Mouse (Mus musculus) left cerebral cortex, postnatal 14 days (tissue): ENCODE measurements around the gene Vmn2r20. TPM values are rescaled to one million over a fixed set of nuclear protein-coding genes. Genes with fewer than 3 reads are reported as not detected.
"Not testable (repeated sequence)": the region's sequence is repeated elsewhere in the genome, so short reads cannot be mapped to it uniquely, and the experiment has no call there.

ENCODE experiments used
- DNase-seq, 2 experiments: peaks; one replicate each; pipeline ENCODE4 v3.0.0; 2021 to 2022; ENCODE audit warnings: low spot score in 2 of 2, mixed read lengths in 1 of 2
- intact Hi-C: fragments of 180-260 bp; cut with DNase I; formaldehyde crosslinking; loops from one replicate; pipeline ENCODE4 v1.15.1; 2025
- long read RNA-seq, 2 experiments: library from polyadenylated mRNA; stranded (forward); transcript quantifications; one replicate each; pipeline ENCODE4 v2.0.0; 2021
- total RNA-seq, 2 experiments: library from RNA; stranded (reverse); gene quantifications; 2 replicates each; pipeline ENCODE4 v1.2.3; 2021

The Vmn2r20 gene
- not detected for total RNA-seq
- long read RNA-seq, experiment 1: 0 reads
- long read RNA-seq, experiment 2: 0 reads

GRCm38 (mm10) chr6:123418016-123418415, at the start of gene Vmn2r20:
Gene Vmn2r20 (minus strand): TSS chr6:123418116.
- intact Hi-C loops, DNase-seq: not testable (repeated sequence)

DNA sequence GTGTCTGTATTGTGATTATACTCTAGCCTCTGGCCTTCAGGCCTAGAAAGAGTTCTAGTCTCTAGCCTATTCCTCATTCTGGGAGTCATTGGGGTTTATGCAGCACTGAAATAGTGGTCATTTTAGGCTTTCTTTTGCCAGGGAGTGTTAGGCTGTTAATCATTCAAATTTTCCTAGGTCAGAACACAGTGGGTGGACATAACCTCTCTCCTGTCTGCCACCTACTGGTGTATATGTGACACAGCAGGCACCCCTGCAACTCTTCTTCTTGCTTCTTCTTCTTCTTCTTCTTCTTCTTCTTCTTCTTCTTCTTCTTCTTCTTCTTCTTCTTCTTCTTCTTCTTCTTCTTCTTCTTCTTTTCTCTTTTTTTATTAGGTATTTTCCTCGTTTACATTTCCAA, 6.5 kb upstream of the Vmn2r20 start:
- DNase-seq, intact Hi-C loops: not testable (repeated sequence)

GRCm38 (mm10) chr6:123406918-123407665, 10.8 kb downstream of the Vmn2r20 start:
- DNase-seq, intact Hi-C loops: not testable (repeated sequence)

- DNase-seq, intact Hi-C loops: not testable (repeated sequence)
Observed at GRCm38 (mm10) chr6:123388824-123389223, 29.1 kb downstream of the Vmn2r20 start.

DNA sequence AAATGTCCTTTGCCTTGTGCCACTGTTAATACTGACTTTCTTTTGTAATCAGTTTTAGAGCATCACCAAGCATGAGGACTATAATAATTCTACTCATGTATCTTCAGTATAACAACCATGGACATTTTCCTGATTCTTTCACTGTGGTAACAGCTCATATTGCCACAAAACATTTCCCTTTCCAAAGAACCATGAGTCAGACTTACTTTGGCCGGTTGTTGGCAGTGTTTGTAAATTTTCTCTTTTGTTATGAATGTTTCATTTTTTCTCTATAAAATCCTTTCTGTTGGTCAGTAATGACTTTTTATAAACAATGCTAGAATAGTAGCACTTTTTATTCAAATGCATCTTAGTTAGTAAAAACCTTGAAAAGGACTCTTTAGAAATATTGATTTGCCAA, 71.8 kb downstream of the Vmn2r20 start:
- DNase-seq: no peak
- intact Hi-C loops: no loop called here

DNA sequence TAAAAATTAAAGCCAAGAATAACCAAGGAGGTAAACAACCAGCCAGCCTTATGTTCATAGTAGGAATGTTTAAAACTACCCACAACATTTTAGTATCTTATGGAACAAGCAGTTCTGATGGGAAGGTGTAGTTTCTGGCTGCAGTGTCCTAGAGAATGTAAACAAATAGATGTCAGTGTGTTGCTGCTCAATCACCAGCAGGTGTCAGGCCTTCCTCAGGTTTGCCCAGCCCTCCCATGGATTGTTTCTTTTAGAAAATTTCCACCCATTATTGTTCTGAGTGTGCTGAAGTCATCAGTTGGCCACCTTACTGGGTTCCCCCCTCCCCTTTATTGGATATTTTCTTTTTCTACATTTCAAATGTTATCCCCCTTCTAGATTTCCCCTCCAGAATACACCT, 77.8 kb downstream of the Vmn2r20 start:
- no peak for DNase-seq
- intact Hi-C loops: loop anchor here (5.0 kb wide), 1 partner anchor 1037 kb away; no protein-coding TSS in a partner anchor

DNA sequence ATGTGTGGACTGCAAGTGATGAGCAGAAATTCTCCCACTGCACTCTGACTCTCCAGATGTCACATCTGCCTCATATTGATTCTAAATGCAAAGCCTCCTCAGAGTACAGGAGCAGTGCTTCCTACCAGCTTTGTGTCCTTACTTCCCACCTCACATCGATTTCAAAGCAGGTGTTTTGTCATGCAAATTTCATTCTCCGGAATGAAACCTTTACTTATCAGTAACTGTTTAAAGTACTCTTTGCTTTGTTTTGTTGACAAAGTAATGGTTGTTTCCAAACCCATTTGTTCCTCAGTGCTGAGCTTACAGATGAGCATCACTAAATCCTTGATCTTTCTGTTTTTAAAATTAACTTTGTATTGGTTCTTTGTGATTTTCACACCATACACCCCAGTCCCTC, 85.4 kb downstream of the Vmn2r20 start:
- DNase-seq: no peak
- intact Hi-C loops: no loop called here

Other genes with a start within 250 kb of the Vmn2r20 start
- gene Clec4b2, start 245.2 kb downstream of the Vmn2r20 start, total RNA-seq: not detected
- gene Clec4n, start 188.3 kb downstream of the Vmn2r20 start, total RNA-seq: not detected
- not detected for gene Clec4d, start 156.0 kb downstream of the Vmn2r20 start, total RNA-seq
- not detected for gene Clec4e, start 128.2 kb downstream of the Vmn2r20 start, total RNA-seq
- gene Vmn2r19, start 109.8 kb downstream of the Vmn2r20 start, total RNA-seq: not detected
- not detected for gene Vmn2r21, start 115.3 kb upstream of the Vmn2r20 start, total RNA-seq
- not detected for gene Vmn2r22, start 232.6 kb upstream of the Vmn2r20 start, total RNA-seq